11 mouse cellular contexts compared by ENCODE assay signal in the genomic region with DNA sequence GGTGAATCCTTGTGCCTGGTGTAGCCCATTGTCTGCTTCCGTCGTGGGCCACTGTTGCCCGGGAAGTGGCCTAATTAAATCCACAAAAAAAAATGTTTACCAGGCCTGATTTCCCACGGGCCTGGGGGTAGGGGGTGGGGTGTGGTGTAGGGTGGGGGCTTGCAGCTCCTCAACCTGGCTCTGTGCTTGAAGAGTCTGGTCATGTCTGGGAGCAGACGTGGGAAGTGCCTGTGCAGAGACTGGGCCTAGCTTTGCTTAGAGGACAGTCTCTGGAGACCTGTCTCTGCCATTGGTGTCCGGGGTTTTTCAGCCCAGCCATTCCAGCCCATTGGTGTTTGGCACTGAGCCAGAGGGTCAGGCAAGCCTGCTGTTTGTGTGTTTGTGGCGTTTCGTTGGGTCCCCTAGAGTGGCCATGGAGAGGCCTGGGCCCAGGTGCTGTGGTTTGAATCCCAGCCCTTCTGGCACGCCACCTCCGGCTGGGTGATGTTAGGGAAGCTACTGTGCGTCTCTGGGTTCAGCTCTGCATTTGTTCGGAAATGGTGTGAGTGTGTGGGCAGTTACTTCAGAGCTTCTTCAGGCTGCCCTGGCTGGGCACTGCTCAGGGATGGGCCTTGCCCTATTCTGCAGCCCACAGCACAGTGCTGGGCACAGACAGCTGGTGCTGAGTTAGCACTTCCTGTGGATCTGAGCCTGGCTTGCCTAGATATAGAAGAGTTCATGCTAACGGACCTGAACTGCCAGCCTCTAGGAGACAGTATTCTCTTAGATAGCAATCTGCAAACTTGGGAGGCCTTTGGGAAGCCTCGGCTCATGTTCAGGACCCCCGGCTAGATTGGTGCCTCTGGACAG. TPM values are rescaled to one million over a fixed set of nuclear protein-coding genes. Genes with fewer than 3 reads are reported as not detected.
DNase-seq lines count a peak whose midpoint lies in the region; ATAC-seq lines count a peak whose summit lies in the region.
"Had no signal": no experiment of that assay in that cellular context is flagged by ENCODE, and none has a peak within 500 bp of the region (broad histone marks: within the 10 kb centered on the region; RNA-seq: fewer than 3 reads in every experiment).

No protein-coding gene starts in this region.

- no peak overlapping the region for H3K4me2 ChIP-seq in embryonic facial prominence, embryonic 11.5 days (ENCODE audit: low read depth, low read length)
- peak overlapping the region; percentile 91 for H3K4me2 ChIP-seq in liver, embryonic 13.5 days
- H3K4me2 ChIP-seq: kidney, embryonic 15.5 days; midbrain, embryonic 12.5 days had no signal

- no peak overlapping the region for H3K4me3 ChIP-seq in embryonic facial prominence, embryonic 11.5 days (ENCODE audit: low read depth, low read length)
- peak overlapping the region; percentile 72 for H3K4me3 ChIP-seq in liver, embryonic 13.5 days (replicated peaks)
- H3K4me3 ChIP-seq: kidney, embryonic 15.5 days; midbrain, embryonic 12.5 days had no signal

- H3K27me3 ChIP-seq in embryonic facial prominence, embryonic 11.5 days (ENCODE audit: control insufficient read depth, insufficient read depth, low read length): no peaks in the 10 kb centered on the region
- no peaks in the 10 kb centered on the region for H3K27me3 ChIP-seq in liver, embryonic 13.5 days
- H3K27me3 ChIP-seq: kidney, embryonic 15.5 days; midbrain, embryonic 12.5 days had no signal

- H3K36me3 ChIP-seq in embryonic facial prominence, embryonic 11.5 days (replicated peaks; ENCODE audit: control insufficient read depth, insufficient read depth, low read depth, low read length): no peaks in the 10 kb centered on the region
- peaks cover 24% of the 10 kb centered on the region for H3K36me3 ChIP-seq in liver, embryonic 13.5 days
- H3K36me3 ChIP-seq: kidney, embryonic 15.5 days; midbrain, embryonic 12.5 days had no signal

- H3K27ac ChIP-seq in embryonic facial prominence, embryonic 11.5 days (replicated peaks; ENCODE audit: low read depth, low read length): no peak overlapping the region
- H3K27ac ChIP-seq in liver, embryonic 13.5 days: peak overlapping the region; percentile 96
- H3K27ac ChIP-seq: kidney, embryonic 15.5 days; midbrain, embryonic 12.5 days had no signal

- peak; percentile 36 to 41 for DNase-seq in kidney, postnatal 4 days
- DNase-seq in kidney, adult 18-20 months: no peak
- peak; percentile 36 for DNase-seq in Muller cell, postnatal 12 days (ENCODE audit: inconsistent ontology term)
- DNase-seq in embryonic facial prominence, embryonic 11.5 days (ENCODE audit: low spot score): no peak
- no peak for DNase-seq in liver, embryonic 13.5 days
- DNase-seq in right cerebral cortex, postnatal 4 days: no peak
- no peak for DNase-seq in embryo, embryonic 9.5 days (ENCODE audit: extremely low spot score)
- DNase-seq in urinary bladder, adult 18-20 months (ENCODE audit: low spot score in 2 of 2): no peak
- DNase-seq: cerebellum, adult 11-12 months had no signal

- 71% methylated on average over 15 of the region's 15 CpGs for WGBS in embryonic facial prominence, embryonic 11.5 days
- 41% methylated on average over 15 of the region's 15 CpGs for WGBS in liver, embryonic 13.5 days (ENCODE audit: insufficient replicate concordance)

- no peak overlapping the region for H3K9ac ChIP-seq in embryonic facial prominence, embryonic 11.5 days (replicated peaks; ENCODE audit: low read length)
- H3K9ac ChIP-seq in liver, embryonic 13.5 days: peak overlapping the region; percentile 90
- H3K9ac ChIP-seq: kidney, embryonic 15.5 days; midbrain, embryonic 12.5 days had no signal

- H3K9me3 ChIP-seq in embryonic facial prominence, embryonic 11.5 days (replicated peaks; ENCODE audit: control insufficient read depth, low read length): no peaks in the 10 kb centered on the region
- H3K9me3 ChIP-seq in liver, embryonic 13.5 days (replicated peaks): no peaks in the 10 kb centered on the region
- H3K9me3 ChIP-seq: kidney, embryonic 15.5 days; midbrain, embryonic 12.5 days had no signal

- H3K4me1 ChIP-seq in embryonic facial prominence, embryonic 11.5 days (ENCODE audit: control insufficient read depth, insufficient read depth, low read length): no peaks in the 10 kb centered on the region
- H3K4me1 ChIP-seq in liver, embryonic 13.5 days (replicated peaks): peaks cover 89% of the 10 kb centered on the region

- peak; percentile 39; the same call in 1 of the 2 replicates for ATAC-seq in embryonic facial prominence, embryonic 11.5 days (replicated peaks; ENCODE audit: insufficient number of reproducible peaks, low FRiP score, low TSS enrichment, low read depth)
- peak; percentile 58 for ATAC-seq in liver, embryonic 13.5 days (ENCODE audit: low read depth)

RNA-seq across cellular contexts. Expression of gene Adcy7, which starts 29.6 kb away (rescaled TPM):
- polyA plus RNA-seq in embryonic facial prominence, embryonic 11.5 days (2014; fragmentation: Nextera tagmentation; extraction: Ambion mirVana): 2.1 and 2.4 TPM in 2 replicates
- polyA plus RNA-seq in liver, embryonic 13.5 days (2015; fragmentation: Nextera tagmentation; extraction: Ambion mirVana): 26.1 and 27.0 TPM in 2 replicates

Comparison
In these comparisons a context has a peak if more than half of its experiments do, and no peak if none do; other contexts are left out.
1. DNase-seq: peak in kidney, postnatal 4 days (2 of 2) and Muller cell, postnatal 12 days (single experiment); none in kidney, adult 18-20 months (single experiment), embryonic facial prominence, embryonic 11.5 days (single experiment), liver, embryonic 13.5 days (single experiment), right cerebral cortex, postnatal 4 days (single experiment), embryo, embryonic 9.5 days (single experiment) and urinary bladder, adult 18-20 months (0 of 2).